Mouse (Mus musculus) intestine, embryonic 16.5 days (tissue): Measurements from ENCODE around the gene Cpsf4l. TPM values are rescaled to one million over a fixed set of nuclear protein-coding genes. Genes with fewer than 3 reads are reported as not detected.
A peak's percentile ranks its signal among the peaks of the same experiment; 100 is the strongest.
"Not testable (repeated sequence)": the region's sequence is repeated elsewhere in the genome, so short reads cannot be mapped to it uniquely, and the experiment has no call there.

Experiments used
- ATAC-seq: fragments of 200-750 bp; cut with Nextera tagmentation; 2 replicates; pipeline ENCODE4 v1.8.0; 2017; ENCODE audit warnings: moderate TSS enrichment, moderate library complexity
- H3K27ac ChIP-seq: fragments of 300-500 bp; sonication (generic); 2 replicates; pipeline ENCODE4 v1.5.1; 2014; ENCODE audit warnings: mild to moderate bottlenecking, low read length
- H3K27me3 ChIP-seq: fragments of 300-500 bp; sonication (generic); replicated peaks from 2 replicates; pipeline ENCODE4 v1.6.1; 2014; ENCODE audit warnings: low read length, control low read depth, mixed read lengths; ENCODE audit not compliant: control insufficient read depth, insufficient read depth
- H3K36me3 ChIP-seq: fragments of 300-500 bp; sonication (generic); 2 replicates; pipeline ENCODE4 v1.6.1; 2014; ENCODE audit warnings: low read length, control low read depth; ENCODE audit not compliant: control insufficient read depth, insufficient read depth
- H3K4me1 ChIP-seq: fragments of 300-500 bp; sonication (generic); 2 replicates; pipeline ENCODE4 v1.6.1; 2014; ENCODE audit warnings: low read length, control low read depth, mixed read lengths; ENCODE audit not compliant: control insufficient read depth, insufficient read depth
- H3K4me2 ChIP-seq: fragments of 300-500 bp; sonication (generic); 2 replicates; pipeline ENCODE4 v1.6.1; 2014; ENCODE audit warnings: low read depth, low read length, control low read depth
- H3K4me3 ChIP-seq: fragments of 300-500 bp; sonication (generic); 2 replicates; pipeline ENCODE4 v1.5.1; 2014; ENCODE audit warnings: mild to moderate bottlenecking, low read length
- H3K9ac ChIP-seq: fragments of 300-500 bp; sonication (generic); 2 replicates; pipeline ENCODE4 v1.6.1; 2014; ENCODE audit warnings: low read depth, low read length
- H3K9me3 ChIP-seq: fragments of 300-500 bp; sonication (generic); 2 replicates; pipeline ENCODE4 v1.6.1; 2016; ENCODE audit warnings: low read length, control low read depth; ENCODE audit not compliant: control insufficient read depth
- WGBS: fragments of 180-500 bp; shearing (Covaris S2); extraction: QIAGEN DNeasy Blood & Tissue Kit; methylation state at CpG from one replicate; pipeline ENCODE4 v1.1.7; 2014; 5-methylcytosine and 5-hydroxymethylcytosine counted together
- polyA plus RNA-seq: library from polyadenylated mRNA; unstranded; fragments of >200 nt; fragmentation: Nextera tagmentation; extraction: Ambion mirVana; gene quantifications from 2 replicates; pipeline ENCODE4 v1.2.1, GENCODE M21; 2015

Cpsf4l gene
- polyA plus RNA-seq, 1 experiment from 2014 or later: 0.12 TPM

- Histone ChIP-seq H3K27me3 (no peaks in the 10 kb centered on the region), H3K4me2 (peak overlapping the region; percentile 20; the same call in 1 of the 2 replicates), H3K9me3 (no peaks in the 10 kb centered on the region), H3K36me3 (peaks cover 6% of the 10 kb centered on the region), H3K27ac (peak overlapping the region; percentile 92), H3K9ac (peak overlapping the region; percentile 25; the same call in 1 of the 2 replicates), H3K4me3 (no peak overlapping the region), H3K4me1 (peaks cover 26% of the 10 kb centered on the region)
- 42% methylated on average over 10 of the region's 10 CpGs for WGBS
- peak; percentile 81 for ATAC-seq
These were observed 43.2 kb downstream of the Cpsf4l start for GRCm38 (mm10) chr11:113666648-113667047.

GRCm38 (mm10) chr11:113666205-113666604 is 43.6 kb downstream of the Cpsf4l start:
- ATAC-seq: no peak
- 0 out of 2 replicates have a peak overlapping the region, but pooled peaks have one; percentile 16 for H3K4me2 ChIP-seq
- no peaks in the 10 kb centered on the region for H3K9me3 ChIP-seq
- peaks cover 10% of the 10 kb centered on the region for H3K36me3 ChIP-seq
- no peaks in the 10 kb centered on the region for H3K27me3 ChIP-seq
- no peak overlapping the region for H3K4me3 ChIP-seq
- peak overlapping the region; percentile 61 for H3K27ac ChIP-seq
- peak overlapping the region; percentile 29; the same call in 1 of the 2 replicates for H3K9ac ChIP-seq
- peaks cover 26% of the 10 kb centered on the region for H3K4me1 ChIP-seq
- 58% methylated on average over 6 of the region's 6 CpGs for WGBS

DNA sequence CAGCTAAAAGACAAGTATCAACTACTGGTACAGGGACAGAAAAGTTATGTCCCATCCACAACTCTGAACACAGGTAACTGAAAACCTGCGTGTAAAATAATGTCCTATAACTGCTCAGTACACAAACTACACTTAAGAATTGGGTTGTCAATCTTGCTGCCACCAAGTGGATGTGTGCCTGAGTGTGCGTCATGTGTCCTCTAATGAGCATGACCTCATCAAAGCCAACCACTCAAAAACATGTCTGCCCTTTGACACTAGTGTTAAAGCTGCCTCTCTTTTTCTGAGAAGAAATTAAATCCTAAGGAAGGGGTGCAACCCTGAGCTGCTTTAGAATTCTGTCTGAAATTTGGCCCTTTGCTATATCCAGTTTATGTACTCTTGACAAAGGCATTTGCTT is 45.5 kb downstream of the Cpsf4l start:
- Histone ChIP-seq H3K4me1 (peaks cover 26% of the 10 kb centered on the region), H3K9ac (no peak overlapping the region), H3K27me3 (no peaks in the 10 kb centered on the region), H3K4me2 (no peak overlapping the region), H3K9me3 (no peaks in the 10 kb centered on the region), H3K27ac (no peak overlapping the region), H3K4me3 (no peak overlapping the region), H3K36me3 (peaks cover 18% of the 10 kb centered on the region)
- WGBS: 77% methylated on average over 2 of the region's 2 CpGs
- ATAC-seq: no peak

- no peaks in the 10 kb centered on the region for H3K9me3 ChIP-seq
- no peaks in the 10 kb centered on the region for H3K27me3 ChIP-seq
- H3K27ac ChIP-seq: no peak overlapping the region
- ATAC-seq: no peak
- peaks cover 7% of the 10 kb centered on the region; the same call in 1 of the 2 replicates for H3K4me1 ChIP-seq
- H3K4me2 ChIP-seq: no peak overlapping the region
- H3K9ac ChIP-seq: no peak overlapping the region
- peaks cover 30% of the 10 kb centered on the region for H3K36me3 ChIP-seq
- no peak overlapping the region for H3K4me3 ChIP-seq
- 90% methylated on average over 18 of the region's 18 CpGs for WGBS
These were observed 47.9 kb downstream of the Cpsf4l start for GRCm38 (mm10) chr11:113661835-113662351.

DNA sequence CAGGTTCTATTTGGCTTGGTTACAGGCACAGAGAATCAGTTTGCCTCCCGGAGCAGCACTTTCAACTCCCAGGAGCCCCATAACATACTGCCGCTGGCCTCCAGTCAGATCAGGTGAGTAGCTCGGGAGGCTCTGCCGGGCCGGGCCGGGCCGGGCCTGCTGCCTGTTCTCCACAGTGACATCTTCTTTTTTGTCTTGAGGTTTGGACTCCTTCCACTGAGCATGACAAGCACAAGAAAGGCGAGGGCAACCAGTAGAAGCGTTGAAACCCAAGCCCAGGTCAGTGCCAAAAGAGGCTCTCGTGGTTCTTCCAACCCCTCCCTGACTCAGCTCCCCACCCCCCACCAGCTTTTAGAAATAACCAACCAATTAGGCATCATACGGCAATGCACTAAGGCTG is 48.9 kb downstream of the Cpsf4l start:
- Histone ChIP-seq H3K9me3 (no peaks in the 10 kb centered on the region), H3K27me3 (no peaks in the 10 kb centered on the region), H3K4me3 (no peak overlapping the region), H3K4me2 (no peak overlapping the region), H3K36me3 (peaks cover 39% of the 10 kb centered on the region), H3K9ac (no peak overlapping the region), H3K4me1 (no peaks in the 10 kb centered on the region), H3K27ac (no peak overlapping the region)
- ATAC-seq: no peak
- WGBS: 94% methylated on average over 11 of the region's 11 CpGs

- H3K9me3 ChIP-seq, H3K27ac ChIP-seq, H3K4me3 ChIP-seq, H3K9ac ChIP-seq, H3K27me3 ChIP-seq, ATAC-seq, H3K4me2 ChIP-seq, H3K4me1 ChIP-seq: not testable (repeated sequence)
- H3K36me3 ChIP-seq: peaks cover 40% of the 10 kb centered on the region
- 97% methylated on average over 3 of the region's 3 CpGs for WGBS
These were observed 49.6 kb downstream of the Cpsf4l start for GRCm38 (mm10) chr11:113660213-113660612.

- no peak overlapping the region for H3K4me3 ChIP-seq
- H3K9ac ChIP-seq: no peak overlapping the region
- H3K27ac ChIP-seq: no peak overlapping the region
- H3K4me1 ChIP-seq: no peaks in the 10 kb centered on the region
- H3K9me3 ChIP-seq: no peaks in the 10 kb centered on the region
- no peak for ATAC-seq
- WGBS: 76% methylated on average over 4 of the region's 4 CpGs
- no peak overlapping the region for H3K4me2 ChIP-seq
- no peaks in the 10 kb centered on the region for H3K27me3 ChIP-seq
- peaks cover 51% of the 10 kb centered on the region for H3K36me3 ChIP-seq
These were observed 51.1 kb downstream of the Cpsf4l start for GRCm38 (mm10) chr11:113658763-113659162.

DNA sequence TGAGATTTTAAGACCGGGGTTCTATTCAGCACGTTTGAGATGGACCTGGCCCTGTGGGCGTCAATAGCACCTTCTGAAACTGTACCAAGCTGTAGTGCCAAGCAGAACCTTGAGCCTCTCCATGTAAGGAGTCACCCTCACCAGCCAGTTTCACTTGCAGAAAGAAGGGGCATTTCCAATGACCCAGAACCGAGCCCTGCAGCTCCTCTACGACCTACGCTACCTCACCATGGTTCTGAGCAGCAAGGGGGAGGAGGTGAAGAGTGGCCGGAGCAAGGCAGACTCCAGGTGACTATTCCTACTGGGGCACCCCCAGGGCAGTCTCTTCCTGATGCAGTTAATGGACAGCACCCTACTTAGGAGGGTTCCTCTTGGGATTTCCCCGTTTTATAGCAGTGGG is 51.5 kb downstream of the Cpsf4l start:
- 81% methylated on average over 8 of the region's 8 CpGs for WGBS
- peaks cover 51% of the 10 kb centered on the region for H3K36me3 ChIP-seq
- H3K27ac ChIP-seq: no peak overlapping the region
- no peak overlapping the region for H3K4me3 ChIP-seq
- H3K9ac ChIP-seq: no peak overlapping the region
- no peak for ATAC-seq
- H3K4me1 ChIP-seq: no peaks in the 10 kb centered on the region
- no peaks in the 10 kb centered on the region for H3K9me3 ChIP-seq
- H3K4me2 ChIP-seq: no peak overlapping the region
- H3K27me3 ChIP-seq: no peaks in the 10 kb centered on the region

GRCm38 (mm10) chr11:113657221-113657620 is 52.6 kb downstream of the Cpsf4l start:
- H3K4me3 ChIP-seq: no peak overlapping the region
- 53% methylated on average over 4 of the region's 4 CpGs for WGBS
- ATAC-seq: no peak
- H3K27ac ChIP-seq: no peak overlapping the region
- H3K27me3 ChIP-seq: no peaks in the 10 kb centered on the region
- H3K4me2 ChIP-seq: no peak overlapping the region
- H3K9ac ChIP-seq: no peak overlapping the region
- H3K9me3 ChIP-seq: no peaks in the 10 kb centered on the region
- H3K4me1 ChIP-seq: no peaks in the 10 kb centered on the region
- H3K36me3 ChIP-seq: peaks cover 59% of the 10 kb centered on the region

DNA sequence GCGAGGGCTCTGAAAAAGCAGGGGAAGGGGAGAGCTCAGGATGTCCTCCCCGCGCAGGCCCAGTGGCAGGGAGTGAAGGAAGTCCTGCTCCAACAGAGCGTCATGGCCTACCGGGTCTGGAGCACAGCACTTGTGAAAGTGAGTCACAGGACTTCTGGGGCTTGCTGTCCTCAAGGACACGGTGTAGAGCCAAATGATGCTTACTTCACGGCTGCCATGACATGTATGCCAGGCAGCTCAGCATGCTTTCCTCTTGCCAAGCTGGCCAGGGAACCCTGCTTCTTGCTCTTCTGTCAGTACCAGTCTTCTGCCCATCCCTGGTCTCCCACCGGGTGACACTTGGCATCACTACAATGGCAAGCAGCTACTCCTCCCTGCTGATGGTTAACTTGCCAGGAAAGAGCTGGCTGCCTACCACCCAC is 53.3 kb downstream of the Cpsf4l start:
- Histone ChIP-seq H3K27ac (no peak overlapping the region), H3K4me1 (no peaks in the 10 kb centered on the region), H3K27me3 (no peaks in the 10 kb centered on the region), H3K9me3 (no peaks in the 10 kb centered on the region), H3K4me2 (no peak overlapping the region), H3K4me3 (no peak overlapping the region), H3K9ac (no peak overlapping the region), H3K36me3 (peaks cover 52% of the 10 kb centered on the region)
- no peak for ATAC-seq
- 88% methylated on average over 8 of the region's 8 CpGs for WGBS
